Mouse (Mus musculus): ENCODE results near the gene Gm26566. TPM values are rescaled to one million over a fixed set of nuclear protein-coding genes. Genes with fewer than 3 reads are reported as not detected.

Gene Gm26566
- polyA plus RNA-seq, 1 experiment = 0.86 TPM

GRCm38 (mm10) chr4:88692537-88692936 lies 29.1 kb upstream of the Gm26566 start:
- TF ChIP-seq CTCF (IDR thresholded peaks at IDR 0.05; ENCODE audit: borderline replicate concordance, control insufficient read depth, extremely low read depth, insufficient read depth, low read length, poor library complexity) (no peak), POLR2A (IDR thresholded peaks at IDR 0.05; ENCODE audit: control insufficient read depth, extremely low read depth, insufficient read depth, low read length, poor library complexity) (no peak)
- no peak overlapping the region for H3K27ac ChIP-seq (ENCODE audit: control insufficient read depth, insufficient read depth, low read length)
- H3K4me1 ChIP-seq (replicated peaks; ENCODE audit: control insufficient read depth, insufficient read depth, low read length) = 0 out of 2 replicates have a peak, but pooled peaks cover 2% of the 10 kb centered on the region
- no peaks in the 10 kb centered on the region for H3K27me3 ChIP-seq (ENCODE audit: control insufficient read depth, insufficient read depth, low read length)
- H3K36me3 ChIP-seq (ENCODE audit: control insufficient read depth, insufficient read depth, low read length) = no peaks in the 10 kb centered on the region
- no peak overlapping the region for H3K4me3 ChIP-seq (ENCODE audit: control insufficient read depth, insufficient read depth, low read length)
- WGBS = 4% methylated on average over 1 of the region's 1 CpGs
- no peak for DNase-seq

DNA sequence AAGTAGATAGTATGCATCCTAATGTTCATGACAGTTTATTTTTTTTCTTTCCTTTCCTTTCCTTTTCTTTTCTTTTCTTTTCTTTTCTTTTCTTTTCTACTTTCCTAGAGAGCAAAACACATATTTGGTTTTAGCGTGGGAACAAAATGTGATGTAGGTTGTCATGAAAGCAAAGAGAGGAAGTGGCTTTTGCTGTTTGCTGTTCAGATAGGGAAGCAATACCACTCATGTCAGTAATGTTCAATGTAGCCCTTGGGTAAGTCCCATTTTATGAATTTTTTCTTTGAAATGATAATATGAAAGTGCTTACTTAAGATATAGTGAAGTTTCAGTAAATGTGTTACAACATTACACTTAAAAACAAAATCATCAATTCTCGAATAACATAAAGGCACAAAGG lies 28.2 kb upstream of the Gm26566 start:
- Histone ChIP-seq H3K4me1 (replicated peaks; ENCODE audit: control insufficient read depth, insufficient read depth, low read length) (0 out of 2 replicates have a peak, but pooled peaks cover 2% of the 10 kb centered on the region), H3K36me3 (ENCODE audit: control insufficient read depth, insufficient read depth, low read length) (no peaks in the 10 kb centered on the region), H3K27ac (ENCODE audit: control insufficient read depth, insufficient read depth, low read length) (no peak overlapping the region), H3K27me3 (ENCODE audit: control insufficient read depth, insufficient read depth, low read length) (no peaks in the 10 kb centered on the region), H3K4me3 (ENCODE audit: control insufficient read depth, insufficient read depth, low read length) (no peak overlapping the region)
- 18% methylated on average over 2 of the region's 2 CpGs for WGBS
- TF ChIP-seq POLR2A (IDR thresholded peaks at IDR 0.05; ENCODE audit: control insufficient read depth, extremely low read depth, insufficient read depth, low read length, poor library complexity) = no peak
- TF ChIP-seq CTCF (IDR thresholded peaks at IDR 0.05; ENCODE audit: borderline replicate concordance, control insufficient read depth, extremely low read depth, insufficient read depth, low read length, poor library complexity) = no peak
- no peak for DNase-seq

GRCm38 (mm10) chr4:88696237-88696884 lies 25.2 kb upstream of the Gm26566 start:
- 34% methylated on average over 3 of the region's 3 CpGs for WGBS
- TF ChIP-seq POLR2A (IDR thresholded peaks at IDR 0.05; ENCODE audit: control insufficient read depth, extremely low read depth, insufficient read depth, low read length, poor library complexity) (no peak), CTCF (IDR thresholded peaks at IDR 0.05; ENCODE audit: borderline replicate concordance, control insufficient read depth, extremely low read depth, insufficient read depth, low read length, poor library complexity) (peak; percentile 95)
- H3K27ac ChIP-seq (ENCODE audit: control insufficient read depth, insufficient read depth, low read length) = no peak overlapping the region
- no peaks in the 10 kb centered on the region for H3K27me3 ChIP-seq (ENCODE audit: control insufficient read depth, insufficient read depth, low read length)
- H3K4me1 ChIP-seq (replicated peaks; ENCODE audit: control insufficient read depth, insufficient read depth, low read length) = 0 out of 2 replicates have a peak, but pooled peaks cover 2% of the 10 kb centered on the region
- DNase-seq = peak; percentile 79
- H3K4me3 ChIP-seq (ENCODE audit: control insufficient read depth, insufficient read depth, low read length) = no peak overlapping the region
- no peaks in the 10 kb centered on the region for H3K36me3 ChIP-seq (ENCODE audit: control insufficient read depth, insufficient read depth, low read length)

GRCm38 (mm10) chr4:88697108-88697507 lies 24.5 kb upstream of the Gm26566 start:
- no peaks in the 10 kb centered on the region for H3K36me3 ChIP-seq (ENCODE audit: control insufficient read depth, insufficient read depth, low read length)
- H3K27ac ChIP-seq (ENCODE audit: control insufficient read depth, insufficient read depth, low read length) = no peak overlapping the region
- no peak for DNase-seq
- 68% methylated on average over 6 of the region's 6 CpGs for WGBS
- no peaks in the 10 kb centered on the region for H3K27me3 ChIP-seq (ENCODE audit: control insufficient read depth, insufficient read depth, low read length)
- H3K4me3 ChIP-seq (ENCODE audit: control insufficient read depth, insufficient read depth, low read length) = no peak overlapping the region
- H3K4me1 ChIP-seq (replicated peaks; ENCODE audit: control insufficient read depth, insufficient read depth, low read length) = 0 out of 2 replicates have a peak, but pooled peaks cover 2% of the 10 kb centered on the region
- TF ChIP-seq POLR2A (IDR thresholded peaks at IDR 0.05; ENCODE audit: control insufficient read depth, extremely low read depth, insufficient read depth, low read length, poor library complexity) (no peak), CTCF (IDR thresholded peaks at IDR 0.05; ENCODE audit: borderline replicate concordance, control insufficient read depth, extremely low read depth, insufficient read depth, low read length, poor library complexity) (no peak)

DNA sequence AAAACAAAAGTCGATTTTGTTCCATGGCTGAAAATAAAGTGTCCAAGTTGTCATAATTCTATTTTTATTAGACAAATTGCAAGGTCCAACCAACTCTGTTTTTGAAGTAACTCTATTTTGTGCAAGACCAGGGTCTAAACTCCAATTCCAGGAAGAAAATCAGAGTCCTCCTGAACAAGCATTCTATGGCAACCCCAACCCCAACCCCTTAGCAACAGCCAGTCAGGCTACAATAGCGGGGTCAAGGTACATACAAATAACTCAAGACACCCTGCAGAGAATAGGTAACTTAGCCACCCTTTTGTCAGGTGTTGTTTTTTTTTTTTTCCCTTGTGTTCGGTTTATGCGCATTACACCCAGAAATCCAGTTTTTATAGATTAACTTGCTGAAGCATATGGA lies 23.9 kb upstream of the Gm26566 start:
- whole genome bisulfite sequencing = 75% methylated on average over 4 of the region's 4 CpGs
- H3K36me3 ChIP-seq (ENCODE audit: control insufficient read depth, insufficient read depth, low read length) = no peaks in the 10 kb centered on the region
- no peaks in the 10 kb centered on the region for H3K27me3 ChIP-seq (ENCODE audit: control insufficient read depth, insufficient read depth, low read length)
- H3K4me3 ChIP-seq (ENCODE audit: control insufficient read depth, insufficient read depth, low read length) = no peak overlapping the region
- H3K27ac ChIP-seq (ENCODE audit: control insufficient read depth, insufficient read depth, low read length) = no peak overlapping the region
- TF ChIP-seq POLR2A (IDR thresholded peaks at IDR 0.05; ENCODE audit: control insufficient read depth, extremely low read depth, insufficient read depth, low read length, poor library complexity) (no peak), CTCF (IDR thresholded peaks at IDR 0.05; ENCODE audit: borderline replicate concordance, control insufficient read depth, extremely low read depth, insufficient read depth, low read length, poor library complexity) (no peak)
- DNase-seq = no peak
- H3K4me1 ChIP-seq (replicated peaks; ENCODE audit: control insufficient read depth, insufficient read depth, low read length) = no peaks in the 10 kb centered on the region

DNA sequence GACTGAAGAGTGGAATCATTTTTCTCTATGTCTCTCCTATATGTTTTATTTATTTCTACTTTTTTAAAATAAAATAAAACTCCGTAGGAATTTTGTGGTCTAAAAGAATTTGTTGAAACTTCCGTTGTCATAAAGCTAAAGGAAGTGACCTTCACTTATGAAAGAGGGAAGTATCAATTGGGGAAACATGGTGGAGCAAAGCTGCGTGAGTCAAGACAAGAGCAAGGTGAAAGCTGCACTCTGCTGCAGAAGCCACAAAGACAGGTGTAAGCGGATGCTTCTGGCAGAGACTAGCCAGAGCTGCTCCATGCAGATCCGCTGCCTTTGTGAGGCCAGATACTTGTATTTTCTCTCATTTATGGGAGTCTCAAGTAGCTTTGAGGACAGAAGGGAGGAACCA lies 22.8 kb upstream of the Gm26566 start:
- DNase-seq = no peak
- no peak overlapping the region for H3K27ac ChIP-seq (ENCODE audit: control insufficient read depth, insufficient read depth, low read length)
- TF ChIP-seq POLR2A (IDR thresholded peaks at IDR 0.05; ENCODE audit: control insufficient read depth, extremely low read depth, insufficient read depth, low read length, poor library complexity) = no peak
- no peak for TF ChIP-seq CTCF (IDR thresholded peaks at IDR 0.05; ENCODE audit: borderline replicate concordance, control insufficient read depth, extremely low read depth, insufficient read depth, low read length, poor library complexity)
- no peaks in the 10 kb centered on the region for H3K4me1 ChIP-seq (replicated peaks; ENCODE audit: control insufficient read depth, insufficient read depth, low read length)
- H3K27me3 ChIP-seq (ENCODE audit: control insufficient read depth, insufficient read depth, low read length) = no peaks in the 10 kb centered on the region
- WGBS = 19% methylated on average over 5 of the region's 5 CpGs
- H3K4me3 ChIP-seq (ENCODE audit: control insufficient read depth, insufficient read depth, low read length) = no peak overlapping the region
- no peaks in the 10 kb centered on the region for H3K36me3 ChIP-seq (ENCODE audit: control insufficient read depth, insufficient read depth, low read length)

All from thymus, adult 2 months (tissue).